Mouse (Mus musculus): ENCODE measurements around the gene Acbd3.

Gene Acbd3

DNA sequence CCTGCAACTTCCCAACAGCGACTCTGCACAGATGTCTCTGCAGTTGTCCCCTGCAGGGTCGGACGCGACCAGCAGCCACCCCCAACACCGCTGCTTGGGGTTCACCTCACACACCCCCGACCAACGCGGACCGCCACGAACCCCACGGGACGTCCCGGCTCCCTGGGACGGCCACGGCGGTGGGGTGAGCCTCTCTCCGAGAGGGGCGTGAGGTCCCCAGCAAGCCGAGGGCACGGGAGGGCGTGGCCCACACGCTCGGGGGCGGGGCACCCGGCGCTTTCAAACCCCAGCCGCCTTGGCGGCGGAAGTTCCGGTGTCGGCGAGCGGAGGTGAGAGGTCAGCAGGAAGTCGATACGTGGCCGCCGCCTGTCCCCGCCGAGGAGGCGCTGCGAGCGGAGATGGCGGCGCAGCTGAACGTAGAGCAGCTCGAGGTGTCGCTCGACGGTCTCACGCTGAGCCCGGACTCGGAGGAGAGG lies at the start of gene Acbd3:
Gene Acbd3, plus strand, starts transcription at position 340 of the 476 bp plus-strand sequence.
- peak; percentile 95 for DNase-seq (ENCODE audit: low spot score)

DNA sequence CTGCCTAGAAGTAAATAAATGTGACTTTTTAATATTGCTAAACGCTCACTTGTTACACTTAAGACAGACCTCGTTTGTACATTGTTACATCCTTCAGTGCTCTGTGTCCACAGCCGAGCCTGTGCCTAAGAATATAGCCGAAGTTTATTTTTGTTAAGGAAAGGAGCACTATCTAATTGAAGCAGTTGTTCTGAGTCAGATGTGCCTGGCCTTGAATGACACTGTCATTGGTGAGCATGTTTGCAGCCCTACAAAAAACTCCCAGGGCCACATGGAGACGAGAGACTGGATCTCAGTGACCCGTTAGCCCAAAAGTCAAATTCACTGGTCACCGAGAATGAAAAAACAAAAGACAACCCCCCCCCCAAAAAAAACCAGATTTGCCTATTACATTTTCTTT lies 34.6 kb upstream of the Acbd3 start:
- no peak for DNase-seq (ENCODE audit: low spot score)

GRCm38 (mm10) chr1:180696626-180697352 lies 29.1 kb upstream of the Acbd3 start, which contains the start of gene Mixl1:
Gene Mixl1 (minus strand): TSS chr1:180697034.
- peak; percentile 48 for DNase-seq (ENCODE audit: low spot score)

DNA sequence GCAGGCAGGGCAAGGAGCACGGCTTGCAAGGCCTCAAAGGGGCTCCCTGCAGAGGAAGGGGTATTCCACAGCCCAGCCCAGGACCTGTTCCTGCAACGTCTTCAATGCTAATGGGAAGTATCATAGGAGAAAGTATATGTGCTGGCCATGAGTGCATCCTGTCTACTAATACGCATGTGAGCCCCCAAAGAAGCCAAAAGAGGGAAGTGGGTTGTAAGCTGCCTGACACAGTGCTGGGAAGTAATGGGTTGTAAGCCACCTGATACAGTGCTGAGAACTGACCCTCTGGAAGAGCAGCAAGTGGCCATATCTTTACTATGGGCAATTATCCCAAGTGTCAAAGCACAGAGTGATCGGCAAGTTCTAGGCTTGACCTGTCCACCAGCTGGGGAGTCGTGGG lies 27.8 kb upstream of the Acbd3 start:
- no peak for DNase-seq (ENCODE audit: low spot score)

DNA sequence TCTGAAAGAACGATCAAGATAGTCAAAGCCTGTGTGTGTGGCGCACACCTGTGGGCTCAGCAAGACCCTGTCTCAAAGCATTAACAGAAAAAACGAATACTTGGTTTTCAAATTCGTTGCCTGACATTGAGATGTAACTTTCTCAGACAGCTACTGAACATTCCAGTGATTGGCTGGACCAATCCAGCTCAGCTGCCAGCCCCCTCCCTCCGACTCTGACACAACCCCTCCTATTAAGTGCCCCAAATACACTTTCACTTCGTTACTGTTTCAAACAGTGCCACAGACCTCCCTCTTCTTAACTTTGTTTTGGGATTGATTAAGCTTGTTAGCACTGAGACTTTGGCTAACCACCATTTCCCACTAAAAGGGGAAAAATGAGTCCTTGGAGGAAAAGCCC lies 22.4 kb upstream of the Acbd3 start:
- DNase-seq (ENCODE audit: low spot score) = no peak

DNA sequence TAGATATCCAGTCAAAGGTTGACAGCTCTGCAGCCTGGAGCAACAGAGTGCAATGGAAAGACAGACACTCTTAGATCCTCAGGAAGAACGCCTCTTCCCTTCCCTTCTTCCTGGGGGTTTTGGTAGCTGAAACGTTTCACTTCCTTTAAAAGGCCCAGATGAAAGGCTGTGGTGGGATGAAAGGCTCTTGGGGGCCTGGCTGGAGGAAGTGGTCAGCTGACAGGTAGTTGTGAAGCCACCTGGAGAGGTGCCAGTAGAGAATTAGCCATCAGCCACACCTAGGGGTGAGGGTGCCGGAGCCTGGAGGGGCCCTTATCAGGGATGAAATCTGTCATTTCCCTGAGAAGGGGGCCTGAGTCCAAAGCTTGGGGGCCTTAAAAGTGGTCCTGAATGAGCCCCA lies 18.5 kb upstream of the Acbd3 start:
- no peak for DNase-seq (ENCODE audit: low spot score)

GRCm38 (mm10) chr1:180707813-180708212 lies 18.0 kb upstream of the Acbd3 start:
- no peak for DNase-seq (ENCODE audit: low spot score)

DNA sequence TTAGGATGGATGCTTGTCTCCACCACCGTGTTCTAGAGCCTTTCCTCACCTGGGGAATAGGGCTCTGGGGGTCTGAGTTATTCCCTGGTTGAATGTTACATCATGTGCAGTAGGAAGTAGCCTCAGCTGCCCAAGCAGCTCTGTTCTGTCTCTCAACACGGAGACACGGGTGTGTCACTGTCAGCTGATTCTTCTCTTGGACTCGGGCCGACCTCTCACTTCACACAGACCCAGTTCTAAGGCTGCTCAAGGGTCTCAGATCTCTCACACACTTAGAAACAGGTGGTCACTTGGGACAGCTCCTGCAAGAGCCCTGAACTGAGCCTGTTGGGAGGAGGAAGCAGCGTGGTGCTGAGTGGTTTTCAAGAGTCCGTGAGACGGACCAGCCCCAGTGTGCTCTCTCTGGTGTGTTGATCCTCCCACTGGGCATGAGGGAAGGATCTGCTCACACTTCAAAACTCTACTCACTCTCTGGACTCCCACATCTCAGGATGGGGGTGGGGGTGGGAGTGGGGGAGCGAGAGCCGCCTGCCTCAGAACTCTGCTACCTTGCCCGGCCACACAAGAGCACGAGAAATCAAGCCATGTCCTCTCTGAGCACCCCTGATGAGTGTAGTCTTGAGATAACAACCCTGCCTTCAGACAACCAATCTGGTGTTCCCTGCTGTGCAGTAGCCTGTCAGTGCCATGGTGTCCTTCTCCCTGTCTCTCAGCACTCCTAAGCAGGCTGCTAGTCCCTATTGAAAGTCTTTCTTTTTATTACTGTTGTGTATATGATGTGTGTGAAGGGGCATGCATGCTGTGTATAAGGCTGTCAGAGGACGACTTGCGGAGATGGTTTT lies 16.7 kb upstream of the Acbd3 start:
- no peak for DNase-seq (ENCODE audit: low spot score)

- DNase-seq (ENCODE audit: low spot score) = no peak
Observed at GRCm38 (mm10) chr1:180718756-180719155, 7.1 kb upstream of the Acbd3 start.

DNA sequence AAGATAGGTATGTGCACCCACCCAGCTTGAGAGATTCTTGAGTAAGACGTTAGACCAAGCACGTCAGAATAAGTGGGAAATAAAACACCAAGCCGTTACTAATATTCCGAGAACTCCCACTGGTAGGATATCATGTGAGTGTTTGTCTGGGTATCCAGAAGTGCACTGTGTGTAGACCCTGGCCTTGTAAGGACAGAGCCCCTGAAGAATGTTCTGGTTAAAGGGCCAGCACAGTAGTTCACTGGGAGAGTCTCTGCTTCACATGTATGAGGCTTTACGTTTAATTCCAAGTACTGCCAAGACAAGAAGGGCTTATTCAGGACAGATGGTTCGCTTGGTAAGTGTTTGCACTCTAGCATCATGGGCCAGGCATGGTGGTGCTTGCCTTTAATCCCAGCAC lies 6.4 kb upstream of the Acbd3 start:
- DNase-seq (ENCODE audit: low spot score) = no peak

DNA sequence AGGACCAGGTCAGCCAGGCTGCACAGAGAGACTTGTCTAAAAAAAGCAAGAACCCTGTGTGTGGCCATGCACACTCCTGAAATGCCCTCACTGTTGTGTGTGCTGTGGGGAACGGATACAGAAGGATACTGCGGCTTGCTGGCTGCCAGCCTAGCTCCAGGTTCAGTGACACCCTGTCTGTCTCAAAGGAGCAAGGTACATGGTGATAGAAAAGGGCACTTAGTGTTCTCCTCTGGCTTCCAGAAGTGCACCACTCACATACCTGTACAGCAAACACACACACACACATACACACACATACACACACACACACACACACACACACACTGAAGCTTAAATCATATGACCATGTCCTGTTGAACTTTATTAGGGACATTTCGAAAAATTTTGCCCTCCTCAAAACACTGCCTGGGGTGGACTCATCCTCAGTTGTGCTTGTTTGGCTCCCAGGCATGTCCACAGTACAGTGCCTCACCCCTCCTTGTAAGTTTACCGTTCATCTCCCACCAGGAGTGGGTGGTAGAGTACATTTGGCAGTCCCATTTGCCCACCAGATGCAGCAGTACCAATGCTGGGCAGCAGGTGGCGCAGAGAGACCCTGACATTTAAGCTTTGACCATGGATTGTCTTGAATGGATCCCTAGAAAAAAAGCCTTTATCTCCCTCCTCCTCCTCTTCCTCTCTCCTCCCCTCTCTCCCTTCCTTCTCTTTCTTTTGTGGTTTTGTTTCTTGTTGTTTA lies 5.7 kb upstream of the Acbd3 start:
- peak; percentile 90 for DNase-seq (ENCODE audit: low spot score)

DNA sequence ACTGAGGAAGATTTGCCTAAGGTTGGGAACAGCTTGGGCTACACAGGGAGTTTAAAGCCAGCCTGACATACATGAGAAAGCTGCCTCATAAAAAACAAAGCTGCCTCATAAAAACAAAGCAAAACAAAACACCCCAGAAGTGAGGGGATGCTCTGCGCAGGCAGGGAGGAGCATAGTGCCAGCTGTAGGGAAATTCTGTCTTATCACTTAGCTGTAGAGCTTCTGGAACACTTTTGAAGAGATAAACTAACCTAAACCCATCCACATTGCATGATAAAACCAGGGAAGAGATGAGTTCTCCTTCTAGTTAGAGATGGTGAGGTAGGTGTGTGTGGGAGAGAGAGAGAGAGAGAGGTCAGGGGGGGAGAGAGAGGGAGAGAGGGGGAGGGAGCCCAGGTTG lies 3.2 kb upstream of the Acbd3 start:
- DNase-seq (ENCODE audit: low spot score) = no peak

DNA sequence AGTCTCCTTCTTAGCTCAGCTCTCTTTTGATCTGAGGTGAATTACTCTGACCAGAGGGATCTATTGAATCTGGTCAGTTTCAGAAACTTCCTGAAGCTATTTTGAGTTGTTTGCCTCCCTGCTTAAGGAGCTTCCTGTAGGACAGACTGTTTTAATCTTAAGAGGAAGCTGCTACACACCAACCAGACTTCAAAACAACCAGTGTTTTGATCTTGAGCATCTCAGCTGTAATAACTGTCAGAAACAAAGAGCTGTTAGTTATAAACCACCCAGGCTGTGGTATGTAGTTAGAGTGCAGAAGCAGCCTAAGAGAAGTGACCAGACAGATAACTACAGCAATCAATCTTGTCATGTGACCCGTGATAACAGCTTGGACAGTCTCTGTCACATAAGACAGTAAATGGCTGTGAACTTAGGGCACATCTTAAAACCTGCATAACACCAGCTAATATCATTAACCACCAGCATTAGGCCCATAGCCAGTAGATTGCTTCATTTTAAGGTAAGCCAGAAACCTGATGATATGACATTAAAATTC lies 2.1 kb upstream of the Acbd3 start:
- no peak for DNase-seq (ENCODE audit: low spot score)

- DNase-seq (ENCODE audit: low spot score) = peak; percentile 35
Observed at GRCm38 (mm10) chr1:180726183-180726582, 340 bp downstream of the Acbd3 start.

- no peak for DNase-seq (ENCODE audit: low spot score)
Observed at GRCm38 (mm10) chr1:180729231-180729630, 3.4 kb downstream of the Acbd3 start.

- no peak for DNase-seq (ENCODE audit: low spot score)
Observed at GRCm38 (mm10) chr1:180747827-180748226, 22.0 kb downstream of the Acbd3 start.

DNA sequence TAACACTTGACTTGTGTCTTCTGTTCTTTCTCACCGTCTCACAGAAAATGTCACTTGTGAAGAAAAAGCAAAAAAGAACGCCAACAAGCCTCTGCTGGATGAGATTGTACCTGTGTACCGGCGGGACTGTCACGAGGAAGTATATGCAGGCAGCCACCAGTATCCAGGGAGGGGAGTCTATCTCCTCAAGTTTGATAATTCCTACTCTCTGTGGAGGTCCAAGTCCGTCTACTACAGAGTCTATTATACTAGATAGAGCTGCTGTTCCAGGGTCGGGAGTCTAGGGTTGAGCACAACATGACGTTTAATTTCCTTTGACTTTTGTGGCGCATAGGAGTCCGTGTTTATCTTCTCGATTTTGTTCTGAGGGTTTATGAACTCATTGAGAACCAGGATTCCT lies 26.3 kb downstream of the Acbd3 start:
- no peak for DNase-seq (ENCODE audit: low spot score)

- DNase-seq (ENCODE audit: low spot score) = no peak
Observed at GRCm38 (mm10) chr1:180754376-180754775, 28.5 kb downstream of the Acbd3 start.

GRCm38 (mm10) chr1:180756711-180757110 lies 30.9 kb downstream of the Acbd3 start:
- no peak for DNase-seq (ENCODE audit: low spot score)

DNA sequence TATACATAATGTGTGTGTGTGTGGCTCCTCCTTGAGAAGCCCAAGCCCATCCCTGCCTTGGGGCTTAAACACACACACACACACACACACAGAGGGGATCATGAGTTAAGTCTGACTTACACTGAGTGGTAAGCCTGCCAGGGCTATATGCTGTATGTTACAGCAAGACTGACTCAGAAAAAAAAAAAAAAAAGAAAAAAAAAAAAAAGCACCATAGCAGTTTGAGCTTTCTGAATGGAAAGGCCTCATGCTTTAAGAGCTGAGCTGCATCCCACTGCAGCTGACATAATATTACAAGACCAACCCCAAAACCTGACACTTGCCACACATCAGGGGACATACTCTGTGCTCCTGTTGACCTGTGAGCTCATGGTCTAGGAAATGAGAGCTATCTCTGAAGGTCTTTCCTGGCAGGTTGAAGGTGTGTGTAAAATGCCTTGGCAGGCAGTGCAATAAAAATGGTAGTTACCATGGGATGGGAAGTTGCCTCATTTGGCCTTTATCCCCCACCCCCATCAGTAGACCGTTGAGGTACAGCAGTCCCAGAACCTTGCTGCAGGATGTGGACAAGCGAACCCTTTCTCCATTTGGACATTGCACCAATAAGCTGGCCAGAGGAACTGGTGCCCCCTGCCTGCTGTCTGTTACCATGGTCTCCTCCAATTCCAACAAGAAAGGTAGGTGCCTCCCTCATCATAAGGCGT lies 31.6 kb downstream of the Acbd3 start:
- DNase-seq (ENCODE audit: low spot score) = no peak

DNA sequence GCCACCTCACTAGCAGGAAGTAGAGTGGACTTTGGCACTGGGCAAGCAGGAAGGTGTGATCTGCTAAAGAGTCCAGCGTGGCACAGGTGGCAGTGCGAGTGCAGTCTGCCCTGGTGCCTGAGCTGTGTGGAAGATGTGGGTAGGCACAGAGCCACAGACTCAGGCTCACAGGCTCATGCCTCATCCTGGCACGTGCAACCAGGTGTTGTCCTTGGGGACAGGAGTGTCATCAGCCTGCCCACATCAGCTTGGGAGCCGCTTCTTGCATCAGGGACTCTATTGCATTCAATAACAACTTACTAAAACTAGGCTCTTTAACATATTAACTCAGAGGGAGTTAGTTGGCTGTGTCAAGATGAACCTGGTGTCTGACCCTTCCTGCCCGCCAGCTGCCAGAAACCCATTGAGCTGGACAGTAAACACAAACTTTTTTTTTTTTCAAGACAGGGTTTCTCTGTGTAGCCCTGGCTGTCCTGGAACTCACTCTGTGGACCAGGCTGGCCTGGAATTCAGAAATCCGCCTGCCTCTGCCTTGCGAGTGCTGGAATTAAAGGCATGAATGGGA lies 32.2 kb downstream of the Acbd3 start:
- no peak for DNase-seq (ENCODE audit: low spot score)
